Mouse (Mus musculus) common myeloid progenitor, adult 5-6 weeks (primary cell): ENCODE results near the gene Cd164. TPM values are rescaled to one million over a fixed set of nuclear protein-coding genes. Genes with fewer than 3 reads are reported as not detected.

Experiments used
- ATAC-seq: replicated peaks from 2 replicates; pipeline ENCODE4 v1.8.0; 2016; ENCODE audit warnings: low read depth, mild to moderate bottlenecking, moderate TSS enrichment, inconsistent platforms; ENCODE audit not compliant: poor library complexity, severe bottlenecking
- total RNA-seq: library from RNA; stranded (forward); fragments of 200-1000, 187-1606 nt; gene quantifications from 2 replicates; pipeline ENCODE4 v1.2.3, GENCODE M21; 2017

The Cd164 gene
- total RNA-seq, 1 experiment from 2014 or later = 169 TPM

- no peak for ATAC-seq
Measured at GRCm38 (mm10) chr10:41490518-41490873, 28.7 kb upstream of the Cd164 start.

DNA sequence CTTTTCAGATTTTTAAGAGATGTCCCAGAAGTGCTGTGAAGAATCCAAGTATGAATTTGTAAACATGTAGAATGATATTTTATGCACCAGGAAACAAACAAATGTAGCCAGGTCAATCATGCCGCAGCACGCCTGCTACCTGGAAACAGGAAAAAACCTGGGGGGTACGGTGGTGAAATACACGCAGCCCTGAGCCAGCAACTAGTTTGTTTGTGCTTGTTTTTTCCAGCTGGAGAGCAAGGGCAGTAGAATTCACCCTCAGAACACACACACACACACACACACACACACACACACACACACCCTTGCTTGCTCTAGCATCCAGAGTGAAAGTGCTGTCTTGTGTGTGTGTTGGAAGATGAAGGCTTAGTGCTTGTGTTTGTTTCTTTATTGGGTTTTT lies 28.1 kb upstream of the Cd164 start:
- ATAC-seq = no peak

DNA sequence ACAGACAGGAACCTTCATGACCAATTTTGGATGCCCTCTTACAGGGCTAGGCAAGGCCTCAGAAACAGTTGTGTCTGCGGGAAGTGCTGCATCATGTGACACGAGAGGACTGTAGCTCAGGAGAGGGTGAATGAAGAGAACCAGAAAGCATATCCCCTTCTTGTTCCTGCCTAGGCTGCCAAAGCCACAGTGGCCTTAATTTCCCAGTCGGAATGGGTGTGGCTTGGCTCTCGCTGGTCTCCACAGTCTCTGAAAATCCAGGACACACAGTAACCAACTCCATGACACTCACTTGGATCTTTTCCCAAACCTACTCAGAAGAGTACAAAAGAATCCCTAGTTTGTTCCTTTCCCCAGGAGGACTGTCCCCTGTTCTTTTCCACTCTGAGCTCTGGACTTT lies 18.3 kb upstream of the Cd164 start:
- ATAC-seq = no peak

DNA sequence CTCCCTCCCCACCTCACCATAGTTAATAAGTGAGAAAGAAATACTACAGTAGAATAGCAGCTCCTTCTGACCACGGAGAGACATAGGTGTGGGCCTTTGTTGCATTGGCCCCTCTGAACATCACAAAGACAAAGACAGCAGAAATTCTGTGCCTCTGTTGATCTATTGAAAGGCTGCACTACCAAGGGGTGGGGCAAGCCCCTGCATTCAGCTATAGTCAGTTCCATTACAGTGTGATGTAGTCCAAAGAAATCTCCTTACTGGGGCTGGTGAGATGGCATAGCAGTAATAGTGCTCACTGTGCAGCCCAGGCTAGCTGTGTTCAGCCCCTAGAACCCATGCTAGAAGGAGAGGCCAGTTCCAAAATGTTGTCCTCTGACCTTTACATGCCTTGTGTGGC lies 14.2 kb upstream of the Cd164 start:
- ATAC-seq = no peak

- ATAC-seq = peak; percentile 85
Measured at GRCm38 (mm10) chr10:41505446-41505845, 13.8 kb upstream of the Cd164 start.

DNA sequence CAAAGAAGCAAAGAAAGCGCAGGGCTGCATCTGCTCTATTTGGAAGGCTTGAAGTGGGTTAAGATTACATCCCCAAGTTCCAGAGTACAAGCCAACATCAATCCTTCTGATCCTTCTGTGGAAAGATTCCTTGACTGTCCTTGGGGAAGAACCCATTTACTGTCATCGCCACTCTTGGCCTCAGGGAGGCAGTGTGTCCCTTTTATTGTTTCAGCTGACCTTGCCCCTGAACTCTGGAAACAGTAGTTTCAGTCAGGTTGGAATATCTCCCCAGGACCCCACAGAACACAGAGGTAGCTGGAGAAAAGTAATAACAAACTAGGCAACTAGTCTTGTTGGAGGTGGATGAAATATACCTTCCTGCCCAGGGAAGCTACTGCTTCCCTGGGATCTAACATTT lies 10.1 kb upstream of the Cd164 start:
- ATAC-seq = peak; percentile 80

DNA sequence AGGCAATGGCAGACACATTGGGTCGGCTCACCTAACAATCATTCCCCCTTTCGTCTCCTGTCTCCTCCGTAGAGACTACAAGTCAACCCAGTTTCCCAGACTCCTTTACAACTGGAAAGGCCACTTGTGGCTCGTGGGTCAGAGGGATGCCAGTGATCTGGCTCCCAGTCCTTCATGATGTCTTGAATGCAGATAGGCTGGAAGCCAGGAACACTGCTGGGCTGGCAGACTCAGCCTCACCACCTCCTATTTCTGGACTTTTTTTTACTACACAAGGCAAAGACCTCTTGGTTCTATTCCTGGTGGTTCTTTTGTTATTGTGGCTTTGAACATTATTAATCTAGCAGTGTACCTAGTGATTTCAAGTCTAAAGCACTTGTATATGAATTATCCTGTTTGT lies 4.9 kb upstream of the Cd164 start:
- ATAC-seq = no peak

GRCm38 (mm10) chr10:41514921-41515320 lies 4.3 kb upstream of the Cd164 start:
- ATAC-seq = no peak

DNA sequence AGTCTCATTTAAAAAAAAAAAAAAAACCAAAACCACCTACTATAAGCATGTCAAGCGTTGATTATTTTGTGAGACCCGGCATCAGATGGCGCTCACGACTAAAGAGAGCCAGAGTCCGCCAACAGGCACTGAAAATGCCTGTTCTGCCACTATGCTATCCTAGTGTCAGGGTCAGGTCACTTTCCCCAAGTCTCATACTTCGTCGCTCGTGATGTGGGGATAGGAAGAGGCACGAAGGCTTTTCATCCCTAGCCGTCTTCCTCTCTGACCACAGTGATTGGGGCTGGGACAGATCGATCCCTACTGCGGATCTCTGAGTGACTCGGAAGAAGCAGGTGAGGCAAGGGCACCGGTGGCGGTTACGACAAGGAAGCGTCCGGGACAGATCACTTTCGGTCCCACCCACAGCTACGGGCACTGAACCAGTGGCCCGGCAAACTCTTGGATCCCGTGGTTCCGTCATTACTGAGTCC lies 670 bp upstream of the Cd164 start:
- peak; percentile 59 for ATAC-seq

DNA sequence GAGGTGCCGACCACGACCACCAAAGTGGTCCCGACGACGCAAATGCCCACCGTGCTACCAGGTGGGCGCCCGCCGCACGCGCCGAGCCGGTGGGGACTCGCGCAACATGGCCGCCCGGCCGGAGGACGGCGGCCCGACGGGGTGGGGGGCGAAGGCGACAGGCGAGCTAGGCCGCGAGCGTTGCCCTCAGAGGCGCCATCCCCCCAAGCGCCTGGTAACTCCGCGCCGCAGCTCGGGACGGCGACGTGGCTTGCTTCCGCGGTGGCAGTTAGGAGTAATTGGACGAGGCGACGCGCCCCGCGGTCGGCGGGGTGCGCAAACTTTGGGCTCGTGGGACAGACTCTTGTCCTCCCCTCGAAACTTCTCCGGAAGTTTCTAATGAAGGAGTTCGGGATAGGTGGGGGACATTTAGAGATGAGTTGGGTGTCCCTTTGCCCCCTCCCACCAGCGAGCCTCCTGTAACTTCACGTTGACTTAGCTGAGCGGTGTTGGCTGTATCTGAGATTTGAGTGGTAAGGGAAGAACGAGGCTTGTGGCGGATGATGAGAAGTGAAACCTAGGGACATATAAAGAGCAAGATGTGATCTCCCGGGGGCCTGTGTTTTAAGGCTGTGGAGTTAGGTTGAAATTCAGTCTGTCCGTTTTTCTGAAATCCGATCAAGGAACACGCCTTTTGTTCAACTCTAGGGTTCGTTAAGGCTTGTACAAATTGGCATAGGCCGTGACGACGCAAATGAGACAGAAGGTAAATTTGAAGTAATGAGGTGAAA lies 611 bp downstream of the Cd164 start:
- ATAC-seq = 0 out of 2 replicates have a peak, but pooled peaks have one; percentile 7

GRCm38 (mm10) chr10:41520410-41520673 lies 1.1 kb downstream of the Cd164 start:
- no peak for ATAC-seq

GRCm38 (mm10) chr10:41523386-41523785 lies 4.2 kb downstream of the Cd164 start:
- no peak for ATAC-seq

- ATAC-seq = no peak
Measured at GRCm38 (mm10) chr10:41525696-41526095, 6.5 kb downstream of the Cd164 start.

DNA sequence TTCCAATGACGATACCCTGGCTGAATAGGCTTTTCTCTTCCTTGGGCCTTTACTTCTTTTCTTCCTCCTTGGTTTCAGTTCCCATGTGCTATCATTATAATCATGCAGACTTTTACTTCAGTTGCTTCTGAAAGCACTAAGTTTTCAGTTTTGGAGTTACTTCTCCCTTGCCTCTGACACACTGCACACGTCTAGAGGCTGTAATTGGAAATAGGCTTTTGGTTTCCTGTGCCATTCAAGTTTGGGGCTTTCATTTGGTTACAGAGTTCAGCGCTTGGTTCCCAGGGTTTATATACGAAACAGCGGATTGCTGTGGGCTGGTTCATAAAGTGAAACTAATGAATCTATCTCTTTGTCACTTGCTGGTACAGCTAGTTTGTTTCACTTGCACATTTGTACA lies 10.8 kb downstream of the Cd164 start:
- ATAC-seq = peak; percentile 76

- no peak for ATAC-seq
Measured at GRCm38 (mm10) chr10:41535991-41536390, 16.8 kb downstream of the Cd164 start.

DNA sequence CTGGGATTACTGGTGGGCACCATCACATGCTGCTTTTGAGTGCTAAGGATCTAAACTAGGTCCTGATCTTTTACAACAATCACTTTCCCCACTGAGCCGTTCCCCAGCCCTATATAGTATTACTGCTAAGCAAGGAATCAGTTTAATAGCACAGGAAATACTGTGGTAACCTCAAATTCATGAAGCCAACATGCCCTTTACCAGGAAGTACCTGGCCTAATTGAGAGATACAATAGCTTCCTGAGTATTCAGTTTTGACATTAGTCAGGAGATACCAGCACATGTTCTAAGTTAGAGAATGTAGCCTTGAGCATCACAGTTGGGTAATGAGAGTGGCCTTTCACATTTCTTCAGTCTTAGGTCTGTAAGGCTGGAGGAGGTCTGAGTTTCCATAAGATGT lies 17.5 kb downstream of the Cd164 start:
- ATAC-seq = no peak

- ATAC-seq = no peak
Measured at GRCm38 (mm10) chr10:41537226-41537982, 18.2 kb downstream of the Cd164 start.

DNA sequence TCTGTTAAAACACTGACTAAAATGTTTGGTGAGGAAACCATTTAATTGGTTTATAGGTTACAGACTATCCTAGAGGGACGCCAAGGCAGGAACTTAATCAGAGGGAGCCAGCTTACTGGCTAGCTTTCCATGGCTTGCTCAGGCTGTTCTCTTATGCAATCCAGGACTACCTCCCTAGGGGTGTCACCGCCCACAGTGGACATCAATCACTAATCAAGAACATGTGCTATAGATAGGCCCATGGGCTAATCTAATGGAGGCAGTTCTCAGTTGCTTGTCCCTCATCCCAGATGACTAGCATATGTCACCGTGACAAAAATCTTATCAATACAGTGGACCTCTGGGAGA lies 18.7 kb downstream of the Cd164 start:
- ATAC-seq = no peak

GRCm38 (mm10) chr10:41538986-41539385 lies 19.8 kb downstream of the Cd164 start:
- ATAC-seq = no peak

- ATAC-seq = no peak
Measured at GRCm38 (mm10) chr10:41542057-41542456, 22.8 kb downstream of the Cd164 start.

- no peak for ATAC-seq
Measured at GRCm38 (mm10) chr10:41543439-41543838, 24.2 kb downstream of the Cd164 start.

DNA sequence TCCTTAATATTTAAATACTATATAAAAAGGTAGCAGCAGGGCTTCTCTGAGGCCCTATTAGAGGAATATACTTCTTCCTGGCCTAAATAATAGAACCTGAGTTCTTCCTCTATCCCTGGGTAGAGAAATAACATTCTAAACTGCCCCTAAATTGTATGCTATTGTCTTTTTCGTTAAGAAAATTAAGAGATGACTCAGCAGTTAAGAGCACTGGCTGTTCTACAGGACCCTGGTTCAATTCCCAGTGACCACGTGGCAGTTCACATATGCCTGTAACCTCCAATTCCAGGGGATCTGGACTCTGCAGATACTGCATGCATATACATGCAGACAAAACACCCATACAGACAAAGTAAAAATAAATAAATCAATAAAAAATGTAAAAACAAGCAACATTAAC lies 24.6 kb downstream of the Cd164 start:
- ATAC-seq = no peak
